Mouse (Mus musculus): Measurements from ENCODE around the gene Ggt5. TPM values are rescaled to one million over a fixed set of nuclear protein-coding genes. Genes with fewer than 3 reads are reported as not detected.

Gene Ggt5
- total RNA-seq, 1 experiment: 0.36 TPM

DNA sequence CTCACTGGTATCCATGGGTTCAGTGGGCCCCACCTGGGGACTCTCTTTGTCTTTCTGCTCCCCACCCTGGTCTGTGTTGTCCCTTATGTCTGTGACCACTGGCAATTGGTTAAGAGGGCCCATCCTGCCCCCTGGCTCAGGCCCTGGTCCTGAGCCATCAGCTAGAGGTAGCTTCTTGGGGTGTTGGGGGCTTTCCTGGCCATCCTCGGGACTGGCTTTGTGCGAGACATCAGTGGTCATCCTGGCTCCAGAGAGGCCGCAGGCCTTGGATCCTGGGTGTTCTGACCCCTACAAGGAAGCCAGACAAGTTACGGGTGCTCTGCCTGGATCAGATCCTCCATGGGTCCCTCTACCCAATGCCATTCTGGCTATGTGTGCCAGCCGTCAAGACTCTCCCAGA lies 68.0 kb downstream of the Ggt5 start:
- no peak for DNase-seq (ENCODE audit: low read depth, low spot score)
- H3K9ac ChIP-seq (ENCODE audit: insufficient read depth, low read depth, low read length, poor library complexity, severe bottlenecking): no peak overlapping the region
- in situ Hi-C loops (cut with MboI; ENCODE audit: low sequenced_read_pairs in 2 of 2, unreplicated experiment in 2 of 2): no loop called here
- H3K27ac ChIP-seq (ENCODE audit: insufficient read depth, low read depth, low read length, poor library complexity, severe bottlenecking): no peak overlapping the region
- H3K9me3 ChIP-seq (ENCODE audit: control insufficient read depth, insufficient read depth, low read depth, low read length): no peaks in the 10 kb centered on the region
- no peak overlapping the region for H3K4me3 ChIP-seq (ENCODE audit: insufficient read depth in 1 of 2, low read depth in 1 of 2, low read length in 2 of 2, poor library complexity in 1 of 2, severe bottlenecking in 1 of 2)
- TF ChIP-seq CHD2 (IDR thresholded peaks at IDR 0.05; ENCODE audit: low read depth, low read length) (no peak), MAFK (IDR thresholded peaks at IDR 0.05; ENCODE audit: insufficient read depth, low read depth, low read length) (no peak), HCFC1 (IDR thresholded peaks at IDR 0.05; ENCODE audit: borderline replicate concordance, insufficient read depth, low read length) (no peak), ZNF384 (IDR thresholded peaks at IDR 0.05; ENCODE audit: low read depth, low read length) (no peak), ZC3H11A (IDR thresholded peaks at IDR 0.05; ENCODE audit: borderline replicate concordance, low read depth, low read length) (no peak)
- H3K4me1 ChIP-seq (ENCODE audit: control insufficient read depth in 2 of 2, insufficient read depth in 2 of 2, low read length in 2 of 2, poor library complexity in 1 of 2): no peaks in the 10 kb centered on the region
- peaks cover 61% of the 10 kb centered on the region for H3K36me3 ChIP-seq (ENCODE audit: control insufficient read depth, insufficient read depth, low read length, poor library complexity, severe bottlenecking)

DNA sequence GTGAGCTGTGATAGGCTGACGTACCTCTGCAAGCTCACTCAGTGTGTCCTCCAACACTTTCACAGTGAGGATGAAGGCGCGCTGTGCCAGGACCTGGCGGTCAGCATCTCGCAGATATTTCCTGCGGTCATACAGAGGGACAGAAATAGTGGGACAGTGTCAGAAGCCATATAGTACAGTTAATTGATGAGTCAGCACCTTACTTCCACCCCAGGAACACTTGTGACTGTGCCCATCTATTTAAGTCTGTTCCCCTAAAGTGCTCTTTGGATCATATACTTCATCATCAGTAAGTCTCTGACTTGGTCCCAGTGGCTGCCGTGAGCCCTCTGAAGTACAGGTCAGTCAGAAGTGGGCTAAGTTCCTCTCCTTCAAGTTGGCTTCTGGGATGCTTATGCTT lies 68.6 kb downstream of the Ggt5 start:
- Histone ChIP-seq H3K9ac (ENCODE audit: insufficient read depth, low read depth, low read length, poor library complexity, severe bottlenecking) (no peak overlapping the region), H3K36me3 (ENCODE audit: control insufficient read depth, insufficient read depth, low read length, poor library complexity, severe bottlenecking) (peaks cover 57% of the 10 kb centered on the region), H3K4me1 (ENCODE audit: control insufficient read depth in 2 of 2, insufficient read depth in 2 of 2, low read length in 2 of 2, poor library complexity in 1 of 2) (no peaks in the 10 kb centered on the region), H3K27ac (ENCODE audit: insufficient read depth, low read depth, low read length, poor library complexity, severe bottlenecking) (peak overlapping the region; percentile 10; the same call in 1 of the 2 replicates), H3K9me3 (ENCODE audit: control insufficient read depth, insufficient read depth, low read depth, low read length) (no peaks in the 10 kb centered on the region), H3K4me3 (ENCODE audit: insufficient read depth in 1 of 2, low read depth in 1 of 2, low read length in 2 of 2, poor library complexity in 1 of 2, severe bottlenecking in 1 of 2) (no peak overlapping the region)
- in situ Hi-C loops (cut with MboI; ENCODE audit: low sequenced_read_pairs in 2 of 2, unreplicated experiment in 2 of 2): no loop called here
- no peak for TF ChIP-seq ZNF384 (IDR thresholded peaks at IDR 0.05; ENCODE audit: low read depth, low read length)
- TF ChIP-seq ZC3H11A (IDR thresholded peaks at IDR 0.05; ENCODE audit: borderline replicate concordance, low read depth, low read length): no peak
- no peak for TF ChIP-seq HCFC1 (IDR thresholded peaks at IDR 0.05; ENCODE audit: borderline replicate concordance, insufficient read depth, low read length)
- TF ChIP-seq CHD2 (IDR thresholded peaks at IDR 0.05; ENCODE audit: low read depth, low read length): no peak
- TF ChIP-seq MAFK (IDR thresholded peaks at IDR 0.05; ENCODE audit: insufficient read depth, low read depth, low read length): peak; percentile 78
- DNase-seq (ENCODE audit: low read depth, low spot score): no peak

DNA sequence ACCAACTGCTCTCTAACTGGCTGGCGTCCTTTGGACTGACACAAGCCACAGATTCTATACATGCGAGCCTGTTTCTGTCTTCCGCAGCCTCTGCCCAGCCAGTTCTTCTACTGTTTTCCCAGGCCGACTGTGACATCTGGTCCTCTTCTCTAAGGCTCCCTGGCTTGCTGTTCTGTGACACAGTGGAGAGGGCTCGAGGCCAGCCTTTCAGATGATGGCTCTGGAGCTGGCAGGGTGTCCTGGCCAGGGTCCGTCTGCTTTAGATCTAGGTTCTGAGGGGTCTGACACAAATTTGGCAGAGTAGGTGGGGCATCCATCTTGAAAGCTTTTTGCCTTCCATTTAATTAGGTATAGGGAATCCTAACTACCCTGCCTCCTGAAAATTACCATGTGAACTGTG lies 72.2 kb downstream of the Ggt5 start:
- Histone ChIP-seq H3K4me1 (ENCODE audit: control insufficient read depth in 2 of 2, insufficient read depth in 2 of 2, low read length in 2 of 2, poor library complexity in 1 of 2) (no peaks in the 10 kb centered on the region), H3K4me3 (ENCODE audit: insufficient read depth in 1 of 2, low read depth in 1 of 2, low read length in 2 of 2, poor library complexity in 1 of 2, severe bottlenecking in 1 of 2) (no peak overlapping the region), H3K9ac (ENCODE audit: insufficient read depth, low read depth, low read length, poor library complexity, severe bottlenecking) (no peak overlapping the region), H3K9me3 (ENCODE audit: control insufficient read depth, insufficient read depth, low read depth, low read length) (no peaks in the 10 kb centered on the region), H3K36me3 (ENCODE audit: control insufficient read depth, insufficient read depth, low read length, poor library complexity, severe bottlenecking) (peaks cover 46% of the 10 kb centered on the region), H3K27ac (ENCODE audit: insufficient read depth, low read depth, low read length, poor library complexity, severe bottlenecking) (no peak overlapping the region)
- in situ Hi-C loops (cut with MboI; ENCODE audit: low sequenced_read_pairs in 2 of 2, unreplicated experiment in 2 of 2): no loop called here
- no peak for DNase-seq (ENCODE audit: low read depth, low spot score)
- no peak for TF ChIP-seq HCFC1 (IDR thresholded peaks at IDR 0.05; ENCODE audit: borderline replicate concordance, insufficient read depth, low read length)

DNA sequence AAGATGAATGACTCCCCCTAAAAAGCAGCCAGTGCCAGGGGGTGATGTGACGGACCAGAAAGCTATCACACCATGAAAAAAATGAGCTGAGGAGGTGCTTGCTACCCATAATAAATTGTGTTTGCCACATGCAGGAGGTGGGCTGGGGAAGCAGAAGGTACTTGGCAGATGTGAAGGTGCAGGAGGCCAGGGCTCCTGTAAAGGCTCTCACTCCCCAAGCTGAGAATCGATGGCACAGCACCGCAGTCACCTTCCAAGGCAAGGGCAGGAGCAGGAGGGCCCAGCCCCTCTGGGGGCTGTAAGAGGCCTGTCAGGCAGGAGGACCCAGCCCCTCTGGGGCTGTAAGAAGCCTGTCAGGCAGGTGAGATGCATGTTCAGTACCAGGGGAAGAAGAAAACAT lies 72.7 kb downstream of the Ggt5 start:
- Histone ChIP-seq H3K4me1 (ENCODE audit: control insufficient read depth in 2 of 2, insufficient read depth in 2 of 2, low read length in 2 of 2, poor library complexity in 1 of 2) (peaks cover 0 to 4% of the 10 kb centered on the region in 2 experiments; a peak in 1 of 4 replicates), H3K36me3 (ENCODE audit: control insufficient read depth, insufficient read depth, low read length, poor library complexity, severe bottlenecking) (peaks cover 43% of the 10 kb centered on the region), H3K9me3 (ENCODE audit: control insufficient read depth, insufficient read depth, low read depth, low read length) (no peaks in the 10 kb centered on the region), H3K4me3 (ENCODE audit: insufficient read depth in 1 of 2, low read depth in 1 of 2, low read length in 2 of 2, poor library complexity in 1 of 2, severe bottlenecking in 1 of 2) (no peak overlapping the region), H3K27ac (ENCODE audit: insufficient read depth, low read depth, low read length, poor library complexity, severe bottlenecking) (no peak overlapping the region), H3K9ac (ENCODE audit: insufficient read depth, low read depth, low read length, poor library complexity, severe bottlenecking) (no peak overlapping the region)
- no peak for DNase-seq (ENCODE audit: low read depth, low spot score)
- in situ Hi-C loops (cut with MboI; ENCODE audit: low sequenced_read_pairs in 2 of 2, unreplicated experiment in 2 of 2): no loop called here
- TF ChIP-seq CHD2 (IDR thresholded peaks at IDR 0.05; ENCODE audit: low read depth, low read length) (no peak), HCFC1 (IDR thresholded peaks at IDR 0.05; ENCODE audit: borderline replicate concordance, insufficient read depth, low read length) (no peak), ZC3H11A (IDR thresholded peaks at IDR 0.05; ENCODE audit: borderline replicate concordance, low read depth, low read length) (no peak), MAFK (IDR thresholded peaks at IDR 0.05; ENCODE audit: insufficient read depth, low read depth, low read length) (no peak), ZNF384 (IDR thresholded peaks at IDR 0.05; ENCODE audit: low read depth, low read length) (no peak)

DNA sequence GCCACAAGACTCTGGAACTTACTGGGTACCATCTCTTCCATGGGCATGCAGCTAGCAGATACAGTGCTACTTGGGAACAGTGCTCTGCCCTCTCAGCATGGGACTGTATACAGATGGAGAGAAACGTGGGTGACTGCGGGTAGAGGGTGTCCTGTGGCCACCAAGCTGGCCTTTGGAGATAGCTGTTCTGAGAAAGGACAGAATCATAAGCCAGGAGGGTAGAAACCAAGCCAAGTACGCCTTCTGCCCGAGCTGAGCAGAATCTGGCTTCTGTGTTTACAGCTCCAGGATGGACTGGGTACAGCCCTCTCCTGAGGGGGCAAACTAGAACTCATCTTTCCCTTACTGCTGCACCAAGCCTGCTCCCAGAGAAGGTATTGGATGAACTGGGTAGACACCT lies 73.4 kb downstream of the Ggt5 start:
- H3K9ac ChIP-seq (ENCODE audit: insufficient read depth, low read depth, low read length, poor library complexity, severe bottlenecking): no peak overlapping the region
- no peak for DNase-seq (ENCODE audit: low read depth, low spot score)
- in situ Hi-C loops (cut with MboI; ENCODE audit: low sequenced_read_pairs in 2 of 2, unreplicated experiment in 2 of 2): no loop called here
- TF ChIP-seq HCFC1 (IDR thresholded peaks at IDR 0.05; ENCODE audit: borderline replicate concordance, insufficient read depth, low read length) (no peak), MAFK (IDR thresholded peaks at IDR 0.05; ENCODE audit: insufficient read depth, low read depth, low read length) (no peak)
- H3K27ac ChIP-seq (ENCODE audit: insufficient read depth, low read depth, low read length, poor library complexity, severe bottlenecking): no peak overlapping the region
- no peak overlapping the region for H3K4me3 ChIP-seq (ENCODE audit: insufficient read depth in 1 of 2, low read depth in 1 of 2, low read length in 2 of 2, poor library complexity in 1 of 2, severe bottlenecking in 1 of 2)
- peaks cover 36% of the 10 kb centered on the region for H3K36me3 ChIP-seq (ENCODE audit: control insufficient read depth, insufficient read depth, low read length, poor library complexity, severe bottlenecking)
- H3K4me1 ChIP-seq (ENCODE audit: control insufficient read depth in 2 of 2, insufficient read depth in 2 of 2, low read length in 2 of 2, poor library complexity in 1 of 2): peaks cover 0 to 7% of the 10 kb centered on the region in 2 experiments; a peak in 1 of 4 replicates
- no peaks in the 10 kb centered on the region for H3K9me3 ChIP-seq (ENCODE audit: control insufficient read depth, insufficient read depth, low read depth, low read length)

Data from ES-E14 (cell line).